Mouse (Mus musculus) lung, embryonic 14.5 days (tissue): ENCODE measurements around the gene Gm9045. TPM values are rescaled to one million over a fixed set of nuclear protein-coding genes. Genes with fewer than 3 reads are reported as not detected.
"Not testable (repeated sequence)": the region's sequence is repeated elsewhere in the genome, so short reads cannot be mapped to it uniquely, and the experiment has no call there.

Experiments
- ATAC-seq: fragments of 200-750 bp; cut with Nextera tagmentation; 2 replicates; pipeline ENCODE4 v1.8.0; 2017; ENCODE audit warnings: mild to moderate bottlenecking, moderate TSS enrichment, moderate library complexity; ENCODE audit not compliant: insufficient read depth
- DNase-seq: peaks from one replicate; pipeline ENCODE4 v3.0.0-alpha.2; 2015
- H3K27ac ChIP-seq: fragments of 300-500 bp; sonication (generic); 2 replicates; pipeline ENCODE4 v1.5.1; 2014; ENCODE audit warnings: low read depth, mild to moderate bottlenecking, moderate library complexity
- H3K27me3 ChIP-seq: fragments of 300-500 bp; sonication (generic); 2 replicates; pipeline ENCODE4 v1.6.1; 2014; ENCODE audit warnings: low read length, control low read depth; ENCODE audit not compliant: insufficient read depth
- H3K36me3 ChIP-seq: fragments of 300-500 bp; sonication (generic); 2 replicates; pipeline ENCODE4 v1.6.1; 2014; ENCODE audit warnings: control low read depth; ENCODE audit not compliant: insufficient read depth
- H3K4me1 ChIP-seq: fragments of 300-500 bp; sonication (generic); 2 replicates; pipeline ENCODE4 v1.6.1; 2014; ENCODE audit warnings: antibody characterized with exemption, control low read depth; ENCODE audit not compliant: insufficient read depth
- H3K4me2 ChIP-seq: fragments of 300-500 bp; sonication (generic); 2 replicates; pipeline ENCODE4 v1.6.1; 2014; ENCODE audit warnings: mild to moderate bottlenecking
- H3K4me3 ChIP-seq: fragments of 300-500 bp; sonication (generic); 2 replicates; pipeline ENCODE4 v1.5.1; 2014; ENCODE audit warnings: low read depth, low read length
- H3K9ac ChIP-seq: fragments of 300-500 bp; sonication (generic); 2 replicates; pipeline ENCODE4 v1.6.1; 2014
- H3K9me3 ChIP-seq: fragments of 300-500 bp; sonication (generic); 2 replicates; pipeline ENCODE4 v1.6.1; 2016; ENCODE audit warnings: low read depth, low read length, control low read depth
- CTCF ChIP-seq: IDR thresholded peaks from 2 replicates; pipeline ENCODE4 v1.5.1; 2016; ENCODE audit warnings: antibody characterized with exemption, low read depth
- WGBS: fragments of 180-500 bp; shearing (Covaris S2); extraction: QIAGEN DNeasy Blood & Tissue Kit; methylation state at CpG from one replicate; pipeline ENCODE4 v1.1.7; 2014; 5-methylcytosine and 5-hydroxymethylcytosine counted together
- polyA plus RNA-seq: library from polyadenylated mRNA; unstranded; fragments of >200 nt; fragmentation: Nextera tagmentation; extraction: Ambion mirVana; gene quantifications from 2 replicates; pipeline ENCODE4 v1.2.1, GENCODE M21; 2014

The Gm9045 gene
- polyA plus RNA-seq = not detected in 2 replicates

DNA sequence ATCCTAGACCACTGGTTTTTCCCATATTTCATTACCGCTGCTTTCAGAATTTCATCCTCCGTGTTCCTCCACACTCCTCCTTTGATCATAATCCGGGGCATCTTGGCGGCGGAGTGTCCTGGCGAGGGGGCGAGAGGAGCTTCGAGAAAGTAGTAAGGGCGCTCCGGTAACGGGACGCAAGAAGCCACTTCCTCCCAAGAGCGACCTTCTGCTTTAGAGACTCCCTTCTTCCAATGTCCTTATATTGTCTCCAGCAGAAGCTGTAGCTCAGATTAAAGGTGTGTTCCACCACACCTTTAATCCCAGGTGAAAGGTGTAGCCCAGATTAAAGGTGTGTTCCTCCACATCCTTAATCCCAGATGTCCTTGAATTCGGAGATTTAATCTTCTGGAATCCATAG lies at the start of gene Gm9045:
Gene Gm9045 (minus strand): TSS at position 101 of the 400 bp plus-strand sequence.
- H3K27ac ChIP-seq, H3K9me3 ChIP-seq, H3K36me3 ChIP-seq, DNase-seq, H3K4me3 ChIP-seq, H3K9ac ChIP-seq, H3K4me2 ChIP-seq, H3K27me3 ChIP-seq, ATAC-seq, H3K4me1 ChIP-seq: not testable (repeated sequence)
- WGBS = no CpG with 5 or more reads among the region's 14 CpGs

DNA sequence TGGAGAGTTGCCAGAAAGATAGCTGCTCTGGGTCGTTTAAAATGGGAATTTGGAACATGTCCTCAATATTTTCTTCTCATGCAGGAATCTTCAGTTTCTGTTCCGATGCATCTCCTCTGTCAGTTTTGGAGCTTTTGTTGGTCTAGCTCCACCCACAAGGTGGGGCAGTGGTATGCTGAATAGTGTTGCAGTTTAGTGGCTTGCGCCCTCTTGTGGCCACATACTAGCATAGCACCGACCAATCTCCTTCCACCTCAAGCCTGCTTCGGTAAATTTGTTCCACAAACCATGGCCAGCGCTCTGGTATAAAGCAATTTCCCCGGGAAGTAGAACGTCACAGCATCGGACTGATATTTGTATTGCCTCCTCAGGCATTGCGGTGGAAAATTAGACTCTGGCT lies 32.8 kb upstream of the Gm9045 start:
- H3K4me3 ChIP-seq = no peak overlapping the region
- no peak overlapping the region for H3K9ac ChIP-seq
- 6% methylated on average over 10 of the region's 10 CpGs for WGBS

DNA sequence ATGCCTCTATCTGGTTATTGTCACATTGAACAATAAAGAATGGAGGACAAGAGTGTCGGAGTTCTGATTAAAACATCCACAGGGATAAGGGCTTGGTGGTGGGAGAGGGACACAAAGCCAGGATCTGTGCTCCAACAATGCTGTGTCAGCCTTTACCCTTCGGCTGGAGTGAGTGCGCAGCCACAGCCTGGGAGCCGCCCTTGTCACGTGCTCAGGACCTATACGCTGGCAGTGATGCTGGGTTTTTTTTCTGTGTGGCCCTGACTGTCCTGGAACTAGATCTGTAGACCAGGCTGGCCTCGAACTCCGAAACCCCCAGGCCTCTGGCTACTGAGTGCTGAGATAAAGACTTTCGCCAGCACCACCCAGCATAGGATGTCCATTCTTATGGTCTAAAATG lies 31.9 kb upstream of the Gm9045 start:
- Histone ChIP-seq H3K9me3 (no peaks in the 10 kb centered on the region), H3K27ac (no peak overlapping the region), H3K36me3 (no peaks in the 10 kb centered on the region), H3K27me3 (no peaks in the 10 kb centered on the region), H3K4me2 (no peak overlapping the region), H3K4me3 (no peak overlapping the region), H3K4me1 (no peaks in the 10 kb centered on the region), H3K9ac (no peak overlapping the region)
- DNase-seq = no peak
- peak; percentile 35; the same call in 1 of the 2 replicates for ATAC-seq
- no peak for TF ChIP-seq CTCF
- 90% methylated on average over 9 of the region's 9 CpGs for WGBS

More for the DNA sequence above, 32.8 kb upstream of the Gm9045 start:
- H3K27ac ChIP-seq = no peak overlapping the region
- no peaks in the 10 kb centered on the region for H3K36me3 ChIP-seq
- peak; percentile 99 for TF ChIP-seq CTCF
- no peaks in the 10 kb centered on the region for H3K27me3 ChIP-seq
- no peaks in the 10 kb centered on the region for H3K9me3 ChIP-seq
- peak; percentile 96 for DNase-seq
- peak overlapping the region; percentile 36; the same call in 1 of the 2 replicates for H3K4me2 ChIP-seq
- peak; percentile 91 for ATAC-seq
- H3K4me1 ChIP-seq = no peaks in the 10 kb centered on the region

DNA sequence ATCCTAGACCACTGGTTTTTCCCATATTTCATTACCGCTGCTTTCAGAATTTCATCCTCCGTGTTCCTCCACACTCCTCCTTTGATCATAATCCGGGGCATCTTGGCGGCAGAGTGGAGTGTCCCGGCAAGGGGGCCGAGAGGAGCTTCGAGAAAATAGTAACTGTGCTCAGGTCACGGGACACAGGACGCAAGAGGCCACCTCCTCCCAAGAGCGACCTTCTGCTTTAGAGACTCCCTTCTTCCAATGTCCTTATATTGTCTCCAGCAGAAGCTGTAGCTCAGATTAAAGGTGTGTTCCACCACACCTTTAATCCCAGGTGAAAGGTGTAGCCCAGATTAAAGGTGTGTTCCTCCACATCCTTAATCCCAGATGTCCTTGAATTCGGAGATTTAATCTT lies 16.4 kb upstream of the Gm9045 start, which contains the start of gene Gm9049:
Gene Gm9049 (minus strand): TSS at position 101 of the 400 bp plus-strand sequence.
- not testable (repeated sequence) for H3K36me3 ChIP-seq, H3K27ac ChIP-seq, H3K4me3 ChIP-seq, H3K27me3 ChIP-seq, H3K4me1 ChIP-seq, H3K4me2 ChIP-seq, H3K9ac ChIP-seq, H3K9me3 ChIP-seq, ATAC-seq, DNase-seq
- WGBS = no CpG with 5 or more reads among the region's 11 CpGs

DNA sequence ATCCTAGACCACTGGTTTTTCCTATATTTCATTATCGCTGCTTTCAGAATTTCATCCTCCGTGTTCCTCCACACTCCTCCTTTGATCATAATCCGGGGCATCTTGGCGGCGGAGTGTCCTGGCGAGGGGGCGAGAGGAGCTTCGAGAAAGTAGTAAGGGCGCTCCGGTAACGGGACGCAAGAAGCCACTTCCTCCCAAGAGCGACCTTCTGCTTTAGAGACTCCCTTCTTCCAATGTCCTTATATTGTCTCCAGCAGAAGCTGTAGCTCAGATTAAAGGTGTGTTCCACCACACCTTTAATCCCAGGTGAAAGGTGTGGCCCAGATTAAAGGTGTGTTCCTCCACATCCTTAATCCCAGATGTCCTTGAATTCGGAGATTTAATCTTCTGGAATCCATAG lies 10.9 kb upstream of the Gm9045 start, which contains the start of gene Gm9048:
Gene Gm9048 (minus strand): TSS at position 101 of the 400 bp plus-strand sequence.
- H3K27me3 ChIP-seq, H3K27ac ChIP-seq, H3K9me3 ChIP-seq, H3K4me3 ChIP-seq, H3K36me3 ChIP-seq, H3K4me2 ChIP-seq, H3K9ac ChIP-seq, H3K4me1 ChIP-seq, ATAC-seq, DNase-seq: not testable (repeated sequence)
- no CpG with 5 or more reads among the region's 14 CpGs for WGBS

GRCm38 (mm10) chr10:118343155-118343554 lies 5.5 kb upstream of the Gm9045 start, which contains the start of gene Gm9046:
Gene Gm9046, minus strand, starts transcription at chr10:118343255.
- no CpG with 5 or more reads among the region's 14 CpGs for WGBS
- not testable (repeated sequence) for H3K9me3 ChIP-seq, H3K4me2 ChIP-seq, H3K4me3 ChIP-seq, H3K27me3 ChIP-seq, H3K9ac ChIP-seq, H3K4me1 ChIP-seq, DNase-seq, H3K36me3 ChIP-seq, ATAC-seq, H3K27ac ChIP-seq

- no CpG with 5 or more reads among the region's 14 CpGs for WGBS
- not testable (repeated sequence) for H3K27ac ChIP-seq, H3K9ac ChIP-seq, H3K4me1 ChIP-seq, DNase-seq, H3K9me3 ChIP-seq, H3K4me3 ChIP-seq, H3K36me3 ChIP-seq, H3K4me2 ChIP-seq, ATAC-seq, H3K27me3 ChIP-seq
Measured at GRCm38 (mm10) chr10:118332308-118332707, 5.3 kb downstream of the Gm9045 start, which contains the start of gene Gm9044. Gene Gm9044, minus strand, starts transcription at chr10:118332408.

- not testable (repeated sequence) for H3K4me1 ChIP-seq, H3K9ac ChIP-seq
- no CpG with 5 or more reads among the region's 11 CpGs for WGBS
Measured at GRCm38 (mm10) chr10:118326869-118327268, 10.8 kb downstream of the Gm9045 start, which contains the start of gene Gm9040. Gene Gm9040, minus strand, starts transcription at chr10:118326969.

More at GRCm38 (mm10) chr10:118326869-118327268, 10.8 kb downstream of the Gm9045 start, which contains the start of gene Gm9040:
- ATAC-seq, DNase-seq, H3K9me3 ChIP-seq, H3K4me3 ChIP-seq, H3K27ac ChIP-seq, H3K36me3 ChIP-seq, H3K27me3 ChIP-seq, H3K4me2 ChIP-seq: not testable (repeated sequence)
